Mouse (Mus musculus) liver, embryonic 16.5 days (tissue): Measurements from ENCODE around the gene Cldnd2. TPM values are rescaled to one million over a fixed set of nuclear protein-coding genes. Genes with fewer than 3 reads are reported as not detected.

Experiments used
- ATAC-seq: fragments of 200-750 bp; cut with Nextera tagmentation; 2 replicates; pipeline ENCODE4 v1.8.0; 2017; ENCODE audit warnings: low read depth, mild to moderate bottlenecking, moderate number of reproducible peaks, moderate library complexity
- H3K27ac ChIP-seq: fragments of 300-500 bp; sonication (generic); 2 replicates; pipeline ENCODE4 v1.5.1; 2014; ENCODE audit warnings: mild to moderate bottlenecking, low read length
- H3K27me3 ChIP-seq: fragments of 300-500 bp; sonication (generic); 2 replicates; pipeline ENCODE4 v1.6.1; 2014; ENCODE audit warnings: low read depth, low read length, mixed read lengths; ENCODE audit not compliant: control insufficient read depth, insufficient read depth
- H3K36me3 ChIP-seq: fragments of 300-500 bp; sonication (generic); 2 replicates; pipeline ENCODE4 v1.6.1; 2014; ENCODE audit warnings: mild to moderate bottlenecking; ENCODE audit not compliant: control insufficient read depth, insufficient read depth
- H3K4me1 ChIP-seq: fragments of 300-500 bp; sonication (generic); 2 replicates; pipeline ENCODE4 v1.6.1; 2014; ENCODE audit warnings: low read depth, low read length, mixed read lengths; ENCODE audit not compliant: control insufficient read depth
- H3K4me2 ChIP-seq: fragments of 300-500 bp; sonication (generic); 2 replicates; pipeline ENCODE4 v1.6.1; 2014; ENCODE audit warnings: low read depth, low read length, mixed read lengths
- H3K4me3 ChIP-seq: fragments of 300-500 bp; sonication (generic); 2 replicates; pipeline ENCODE4 v1.5.1; 2014; ENCODE audit warnings: low read depth, mild to moderate bottlenecking, low read length
- H3K9ac ChIP-seq: fragments of 300-500 bp; sonication (generic); 2 replicates; pipeline ENCODE4 v1.6.1; 2014; ENCODE audit warnings: low read depth, low read length
- H3K9me3 ChIP-seq: fragments of 300-500 bp; sonication (generic); replicated peaks from 2 replicates; pipeline ENCODE4 v1.6.1; 2016; ENCODE audit warnings: low read length; ENCODE audit not compliant: control insufficient read depth
- WGBS: fragments of 180-500 bp; shearing (Covaris S2); extraction: QIAGEN DNeasy Blood & Tissue Kit; methylation state at CpG from one replicate; pipeline ENCODE4 v1.1.7; 2014; ENCODE audit not compliant: insufficient replicate concordance; 5-methylcytosine and 5-hydroxymethylcytosine counted together
- polyA plus RNA-seq: library from polyadenylated mRNA; unstranded; fragments of >200 nt; fragmentation: Nextera tagmentation; extraction: Ambion mirVana; gene quantifications from 2 replicates; pipeline ENCODE4 v1.2.1, GENCODE M21; 2015

Cldnd2 gene
- polyA plus RNA-seq, 1 experiment from 2014 or later = not detected

GRCm38 (mm10) chr7:43453599-43454355 is 13.2 kb downstream of the Cldnd2 start:
- peaks cover 13% of the 10 kb centered on the region for H3K36me3 ChIP-seq
- H3K27ac ChIP-seq = no peak overlapping the region
- no peaks in the 10 kb centered on the region; the same call in 1 of the 2 replicates for H3K4me1 ChIP-seq
- no peaks in the 10 kb centered on the region for H3K9me3 ChIP-seq
- 71% methylated on average over 14 of the region's 14 CpGs for WGBS
- no peak for ATAC-seq
- H3K4me2 ChIP-seq = no peak overlapping the region
- no peaks in the 10 kb centered on the region for H3K27me3 ChIP-seq
- no peak overlapping the region for H3K4me3 ChIP-seq
- no peak overlapping the region for H3K9ac ChIP-seq

DNA sequence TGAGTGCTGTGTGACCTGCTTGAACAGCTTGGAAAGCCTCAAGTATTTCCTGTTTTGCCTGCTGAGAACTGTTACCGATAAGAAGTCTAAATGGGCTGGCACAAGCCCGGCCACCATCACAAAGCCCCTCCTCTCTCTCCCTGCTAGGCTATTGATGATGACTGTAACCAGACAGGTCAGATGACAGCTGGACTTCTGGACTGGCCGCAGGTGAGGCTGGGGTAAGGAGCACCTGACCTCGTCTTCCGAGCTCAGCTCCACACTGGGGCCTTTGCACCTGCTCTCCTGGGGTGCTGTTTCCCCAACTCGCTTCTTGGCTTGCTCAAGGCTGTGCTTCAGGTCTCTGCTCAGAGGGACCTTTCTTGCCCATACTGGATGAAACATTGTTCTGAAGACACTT is 13.8 kb downstream of the Cldnd2 start:
- peaks cover 13% of the 10 kb centered on the region for H3K36me3 ChIP-seq
- WGBS = 56% methylated on average over 6 of the region's 6 CpGs

DNA sequence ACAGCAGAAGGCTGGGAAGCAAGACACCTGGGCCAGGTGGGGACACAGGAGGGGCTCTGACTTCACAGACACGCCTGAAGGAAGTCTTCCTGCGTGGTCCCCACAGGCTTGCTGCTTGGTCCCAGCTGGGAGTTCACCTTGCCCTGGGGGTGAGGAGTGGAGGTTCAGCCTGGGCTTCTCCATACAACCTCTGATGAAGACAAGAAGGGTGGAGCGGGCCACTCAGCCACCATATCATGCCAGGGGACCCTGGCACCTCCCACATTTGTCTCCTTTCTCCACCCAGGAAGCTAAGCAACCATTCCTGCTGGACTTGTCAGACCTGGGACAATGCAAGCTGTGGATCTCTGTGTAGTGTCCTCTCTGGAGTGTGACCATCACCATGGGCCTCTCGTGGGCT is 22.3 kb downstream of the Cldnd2 start, which contains the start of gene Vsig10l:
Gene Vsig10l, plus strand, starts transcription at position 301 of the 400 bp plus-strand sequence.
- Histone ChIP-seq H3K9me3 (no peaks in the 10 kb centered on the region), H3K27me3 (no peaks in the 10 kb centered on the region), H3K9ac (no peak within 1 kb of the TSS), H3K4me1 (peaks cover 19% of the 10 kb centered on the region), H3K4me3 (no peak within 1 kb of the TSS), H3K36me3 (no peaks in the 10 kb centered on the region), H3K27ac (no peak within 1 kb of the TSS), H3K4me2 (no peak within 1 kb of the TSS)
- no peak for ATAC-seq
- WGBS = 65% methylated on average over 4 of the region's 4 CpGs

More for the DNA sequence above, 13.8 kb downstream of the Cldnd2 start:
- Histone ChIP-seq H3K4me3 (no peak overlapping the region), H3K4me2 (no peak overlapping the region), H3K27me3 (no peaks in the 10 kb centered on the region), H3K4me1 (no peaks in the 10 kb centered on the region; the same call in 1 of the 2 replicates), H3K9ac (no peak overlapping the region), H3K27ac (no peak overlapping the region), H3K9me3 (no peaks in the 10 kb centered on the region)
- ATAC-seq = no peak

GRCm38 (mm10) chr7:43463976-43464375 is 23.4 kb downstream of the Cldnd2 start:
- WGBS = 49% methylated on average over 7 of the region's 7 CpGs

DNA sequence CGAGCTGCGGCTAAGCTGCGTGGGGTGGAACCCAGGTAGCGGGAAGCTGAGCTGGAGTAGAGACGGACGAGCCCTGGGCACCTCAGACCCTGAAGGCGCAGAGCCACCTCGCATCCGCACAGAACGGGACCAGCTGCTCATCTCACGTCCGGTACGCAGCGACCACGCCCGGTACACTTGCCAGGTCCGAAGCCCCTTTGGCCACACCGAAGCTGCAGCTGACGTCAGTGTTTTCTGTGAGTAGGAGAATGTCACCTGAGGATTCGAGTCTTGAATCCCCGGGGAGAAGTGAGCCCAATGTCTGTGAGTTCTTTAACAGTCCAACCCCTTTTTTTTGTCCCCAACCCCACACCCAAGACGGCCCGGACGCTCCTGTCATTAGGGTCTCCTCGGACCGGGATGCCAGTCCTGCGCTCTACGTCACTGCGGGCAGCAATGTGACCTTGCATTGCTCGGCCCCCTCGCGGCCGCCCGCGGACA is 24.3 kb downstream of the Cldnd2 start:
- WGBS = 9% methylated on average over 35 of the region's 35 CpGs
- ATAC-seq = no peak
- Histone ChIP-seq H3K27me3 (no peaks in the 10 kb centered on the region), H3K36me3 (no peaks in the 10 kb centered on the region), H3K4me2 (peak overlapping the region; percentile 81), H3K4me1 (peaks cover 19% of the 10 kb centered on the region), H3K9me3 (no peaks in the 10 kb centered on the region), H3K9ac (peak overlapping the region; percentile 58; the same call in 1 of the 2 replicates), H3K4me3 (peak overlapping the region; percentile 52), H3K27ac (no peak overlapping the region)

More at GRCm38 (mm10) chr7:43463976-43464375, 23.4 kb downstream of the Cldnd2 start:
- H3K9ac ChIP-seq = no peak overlapping the region
- no peaks in the 10 kb centered on the region for H3K36me3 ChIP-seq
- H3K4me3 ChIP-seq = no peak overlapping the region
- no peaks in the 10 kb centered on the region for H3K9me3 ChIP-seq
- H3K4me2 ChIP-seq = no peak overlapping the region
- ATAC-seq = no peak
- no peak overlapping the region for H3K27ac ChIP-seq
- no peaks in the 10 kb centered on the region for H3K27me3 ChIP-seq
- peaks cover 19% of the 10 kb centered on the region for H3K4me1 ChIP-seq

- Histone ChIP-seq H3K27ac (0 out of 2 replicates have a peak overlapping the region, but pooled peaks have one; percentile 12), H3K4me1 (peaks cover 19% of the 10 kb centered on the region), H3K36me3 (no peaks in the 10 kb centered on the region), H3K4me3 (peak overlapping the region; percentile 52), H3K27me3 (no peaks in the 10 kb centered on the region), H3K9me3 (no peaks in the 10 kb centered on the region), H3K4me2 (peak overlapping the region; percentile 81), H3K9ac (peak overlapping the region; percentile 58; the same call in 1 of the 2 replicates)
- WGBS = 0% methylated on average over 33 of the region's 33 CpGs
- ATAC-seq = peak; percentile 89
Observed at GRCm38 (mm10) chr7:43465344-43466098, 24.9 kb downstream of the Cldnd2 start.

GRCm38 (mm10) chr7:43466099-43466694 is 25.6 kb downstream of the Cldnd2 start:
- under 1% methylated on average over 33 of the region's 33 CpGs for WGBS
- H3K27ac ChIP-seq = no peak overlapping the region
- peak; percentile 53 for ATAC-seq
- peaks cover 19% of the 10 kb centered on the region for H3K4me1 ChIP-seq
- H3K36me3 ChIP-seq = no peaks in the 10 kb centered on the region
- peak overlapping the region; percentile 45 for H3K9ac ChIP-seq
- H3K9me3 ChIP-seq = no peaks in the 10 kb centered on the region
- peak overlapping the region; percentile 81 for H3K4me2 ChIP-seq
- H3K27me3 ChIP-seq = no peaks in the 10 kb centered on the region
- peak overlapping the region; percentile 52 for H3K4me3 ChIP-seq

DNA sequence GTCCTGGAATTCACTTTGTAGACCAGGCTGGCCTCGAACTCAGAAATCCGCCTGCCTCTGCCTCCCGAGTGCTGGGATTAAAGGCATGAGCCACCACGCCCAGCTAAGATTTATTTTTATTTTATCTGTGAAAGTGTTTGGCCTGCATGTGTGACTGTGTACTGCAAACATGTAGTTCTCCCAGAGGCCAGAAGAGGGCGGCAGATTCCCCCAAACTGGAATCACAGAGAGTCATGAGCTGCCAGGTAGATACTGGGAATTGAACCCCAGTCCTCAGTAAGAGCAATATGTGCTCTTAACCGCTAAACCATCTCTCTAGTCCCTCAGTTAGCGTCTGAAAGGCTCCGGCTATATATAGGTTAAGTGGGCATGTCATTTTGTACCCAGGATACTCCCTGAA is 29.8 kb downstream of the Cldnd2 start:
- H3K4me2 ChIP-seq = no peak overlapping the region
- peaks cover 9% of the 10 kb centered on the region for H3K4me1 ChIP-seq
- H3K9ac ChIP-seq = no peak overlapping the region
- H3K4me3 ChIP-seq = no peak overlapping the region
- ATAC-seq = no peak
- WGBS = 35% methylated on average over 8 of the region's 8 CpGs
- no peak overlapping the region for H3K27ac ChIP-seq
- no peaks in the 10 kb centered on the region for H3K36me3 ChIP-seq
- peaks cover under 1% of the 10 kb centered on the region for H3K27me3 ChIP-seq
- no peaks in the 10 kb centered on the region for H3K9me3 ChIP-seq
